Mouse (Mus musculus): ENCODE data around the gene Apod.
"Not testable (repeated sequence)": the region's sequence is repeated elsewhere in the genome, so short reads cannot be mapped to it uniquely, and the experiment has no call there.

Apod gene

DNA sequence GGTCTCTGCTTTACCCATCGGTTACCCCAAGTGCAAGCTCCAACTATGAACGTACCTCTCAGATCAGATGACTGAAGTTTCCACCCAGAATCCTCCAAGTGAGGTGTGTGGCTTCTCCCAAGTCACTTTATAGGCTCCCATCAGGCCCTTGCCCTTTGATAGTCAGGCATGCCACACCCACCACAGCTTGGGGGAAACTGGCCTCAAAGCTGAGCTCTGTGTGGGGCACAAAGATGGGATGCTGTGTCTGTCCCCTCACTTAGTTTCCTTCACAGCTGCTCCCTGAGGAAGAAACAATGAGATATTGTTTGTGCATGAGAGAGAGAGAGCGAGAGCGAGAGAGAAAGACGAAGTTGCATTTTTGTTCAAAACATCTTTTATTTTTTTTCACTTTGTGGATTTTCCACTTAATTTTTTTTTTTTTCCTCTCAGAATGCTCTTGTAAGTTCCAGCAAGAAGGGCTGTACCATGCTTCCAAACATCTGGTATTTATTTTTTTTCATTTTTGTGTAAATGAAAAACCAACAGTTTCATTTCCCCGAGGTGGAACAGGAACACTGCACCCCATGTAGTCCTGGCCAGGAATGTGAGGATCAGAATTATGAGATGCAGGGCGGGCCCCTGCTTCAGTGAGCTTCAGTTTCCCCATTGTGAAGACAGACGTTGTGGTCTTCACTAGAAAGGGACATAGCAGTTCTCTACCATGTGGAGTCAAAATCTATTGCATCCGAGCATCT is at the start of gene Apod:
Gene Apod, minus strand, starts transcription at position 312 of the 737 bp plus-strand sequence.
- in situ Hi-C loops (cut with MboI, MseI), result no loop called here

DNA sequence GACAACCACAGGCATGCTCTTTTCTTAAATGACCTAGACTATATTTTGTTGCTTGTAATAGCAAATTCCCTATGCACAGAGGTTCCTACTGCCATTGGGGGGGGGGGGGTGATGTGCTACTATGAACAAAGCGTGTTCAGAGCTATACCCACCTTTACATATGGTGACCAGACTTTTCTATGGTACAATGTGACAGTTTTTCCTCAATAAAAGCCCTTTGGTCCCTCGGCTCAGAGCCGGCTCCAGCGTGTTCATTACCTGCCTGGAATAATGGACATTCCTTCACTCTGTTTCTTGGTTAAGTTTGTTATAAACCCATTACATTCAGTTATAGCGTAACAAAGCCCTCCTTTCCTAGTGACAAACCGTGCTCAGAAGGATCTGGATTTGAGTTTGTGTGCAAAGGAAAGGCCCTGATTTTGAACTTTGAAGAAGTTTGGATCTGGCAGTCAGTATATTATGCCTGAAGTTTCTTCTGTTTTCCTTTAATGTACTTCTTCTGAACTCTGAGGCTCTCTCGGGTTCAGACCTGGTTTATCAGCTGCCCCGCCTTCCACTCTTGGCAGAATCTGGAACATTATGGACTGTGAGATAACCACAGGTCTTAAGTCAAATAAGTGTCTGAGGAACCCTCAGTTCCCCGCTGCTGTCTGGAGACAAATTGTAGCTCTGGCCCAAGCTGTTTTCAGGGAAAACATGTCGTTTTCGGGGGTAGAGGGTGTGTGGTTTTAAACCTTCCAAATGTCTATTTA is 49.3 kb upstream of the Apod start:
- in situ Hi-C loops (cut with MboI, MseI), result no loop called here

DNA sequence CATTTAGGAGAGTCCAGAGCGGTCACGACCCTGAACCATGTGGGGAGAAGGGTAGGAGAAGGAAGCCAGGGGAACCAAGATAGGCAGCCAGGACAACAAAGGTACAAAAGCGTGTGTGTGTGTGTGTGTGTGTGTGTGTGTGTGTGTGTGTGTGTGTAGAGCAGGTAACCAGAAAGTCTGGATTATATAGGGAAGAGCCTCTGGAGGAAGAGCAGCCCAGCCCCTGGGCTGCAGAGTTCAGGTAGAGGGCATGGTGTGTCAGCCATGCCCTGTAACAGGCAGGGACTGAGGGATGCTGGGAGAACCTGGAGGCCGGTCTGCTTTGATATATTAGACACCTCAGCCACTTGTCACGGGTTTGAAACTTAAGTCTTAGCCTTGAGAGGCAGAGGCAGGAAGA is 44.9 kb upstream of the Apod start:
- in situ Hi-C loops (cut with MboI, MseI), result no loop called here

DNA sequence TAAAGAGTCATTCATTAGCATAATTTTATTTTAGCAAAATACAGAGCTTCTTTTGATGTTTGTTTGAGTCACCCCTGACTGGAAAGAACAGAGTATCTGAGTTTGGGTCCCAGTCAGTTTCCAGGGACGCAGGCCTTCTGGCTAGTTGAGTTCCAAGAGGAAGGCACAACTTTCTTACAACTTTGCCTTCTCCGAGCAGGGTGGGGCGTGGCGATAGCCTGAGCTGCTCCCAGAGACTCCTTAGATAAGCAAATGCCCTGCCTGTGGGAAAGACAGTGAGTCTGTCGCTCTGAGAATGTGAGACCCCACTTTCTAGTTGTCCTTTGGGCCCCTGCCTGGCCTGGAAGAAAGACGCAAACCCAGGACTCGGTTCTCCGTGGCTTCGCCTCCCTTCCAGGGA is 44.4 kb upstream of the Apod start:
- in situ Hi-C loops (cut with MboI, MseI), result no loop called here

DNA sequence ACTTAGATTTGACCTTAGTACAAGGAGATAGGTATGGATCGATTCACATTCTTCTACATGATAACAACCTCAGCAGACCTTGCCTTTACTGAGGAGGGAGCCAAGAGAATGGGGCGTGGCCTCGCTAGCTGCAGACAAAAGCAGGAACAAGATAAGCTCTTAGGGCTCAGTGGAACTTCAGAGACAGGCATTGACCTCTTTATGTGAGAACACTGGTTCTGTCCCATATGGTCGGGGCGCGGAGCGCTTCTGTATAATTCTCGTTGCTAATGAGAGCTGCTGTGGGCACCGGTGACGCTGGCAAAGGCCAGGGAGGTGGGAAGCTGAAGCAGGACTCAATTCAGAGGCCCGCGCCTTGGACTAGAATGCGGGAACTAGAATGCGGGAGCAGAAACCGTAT is 44.0 kb upstream of the Apod start:
- in situ Hi-C loops (cut with MboI, MseI), result no loop called here

DNA sequence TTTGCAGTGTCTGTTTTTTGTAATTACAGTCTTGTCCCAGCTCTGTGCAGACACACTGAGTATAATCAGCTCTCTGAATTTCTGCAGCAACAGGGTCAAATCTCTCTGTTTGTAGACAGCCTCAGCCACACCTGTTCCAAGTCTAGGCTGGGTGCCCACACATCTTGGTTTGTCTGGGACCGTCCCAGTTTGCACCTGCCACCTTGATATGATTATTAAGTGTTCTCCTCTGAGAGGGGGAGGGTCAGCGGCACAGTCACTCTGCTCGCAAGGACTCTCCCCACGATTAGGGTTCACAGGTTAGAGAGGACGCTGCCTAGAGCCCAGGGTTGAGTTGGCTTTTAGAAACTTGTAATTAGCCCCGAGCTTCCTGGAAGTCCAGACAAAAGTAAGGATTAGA is 41.3 kb upstream of the Apod start:
- in situ Hi-C loops (cut with MboI, MseI), result no loop called here

DNA sequence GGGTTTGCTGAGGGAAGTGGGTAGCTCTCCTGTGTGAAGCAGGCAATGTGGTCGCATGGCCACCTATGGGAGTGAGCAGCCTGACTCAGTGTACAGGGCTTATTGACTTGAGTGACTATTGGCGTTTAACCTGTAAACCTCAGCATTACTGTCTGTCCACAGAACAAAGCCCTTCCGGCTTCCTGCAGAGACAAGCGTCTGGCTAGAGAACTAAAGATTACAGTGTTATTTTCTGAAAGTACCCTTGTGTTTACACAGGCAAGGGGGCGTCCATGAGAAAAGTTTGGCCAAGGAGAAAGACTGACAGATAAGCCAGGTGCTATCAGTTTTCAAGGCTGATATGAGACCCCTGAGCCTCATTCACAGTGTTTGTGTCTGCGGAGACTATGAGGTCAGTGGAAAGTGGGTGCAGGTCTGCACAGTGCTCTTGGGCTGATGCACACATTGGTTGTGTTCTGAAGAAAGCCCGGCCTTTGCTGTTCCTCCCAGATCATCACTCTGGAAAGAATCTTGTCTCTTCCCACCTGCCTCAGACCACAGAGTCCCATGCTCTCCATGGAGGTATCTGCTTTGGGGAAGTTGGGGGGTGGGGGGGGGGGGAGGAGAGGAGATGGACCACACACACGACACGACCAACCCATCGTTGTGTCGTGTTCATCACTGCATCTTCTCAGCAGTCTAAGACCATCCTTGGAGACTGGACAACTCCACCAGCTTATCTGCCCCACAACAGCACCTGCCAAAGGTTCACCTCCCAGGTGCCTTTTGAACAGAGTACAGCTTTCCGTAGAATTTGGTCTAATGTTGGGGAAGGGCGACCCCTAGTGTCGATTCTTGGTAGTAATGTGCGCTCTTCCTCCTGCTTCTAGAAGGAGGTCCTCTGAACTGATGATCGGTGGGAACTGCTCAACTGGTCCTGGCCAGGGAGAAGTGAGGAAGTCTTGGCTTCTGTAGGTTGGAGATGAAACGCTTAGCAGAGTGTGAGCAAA is 40.0 kb upstream of the Apod start:
- in situ Hi-C loops (cut with MboI, MseI), result loop anchor here (5.0 kb wide), 1 partner anchor 762 kb away; no protein-coding TSS in a partner anchor

DNA sequence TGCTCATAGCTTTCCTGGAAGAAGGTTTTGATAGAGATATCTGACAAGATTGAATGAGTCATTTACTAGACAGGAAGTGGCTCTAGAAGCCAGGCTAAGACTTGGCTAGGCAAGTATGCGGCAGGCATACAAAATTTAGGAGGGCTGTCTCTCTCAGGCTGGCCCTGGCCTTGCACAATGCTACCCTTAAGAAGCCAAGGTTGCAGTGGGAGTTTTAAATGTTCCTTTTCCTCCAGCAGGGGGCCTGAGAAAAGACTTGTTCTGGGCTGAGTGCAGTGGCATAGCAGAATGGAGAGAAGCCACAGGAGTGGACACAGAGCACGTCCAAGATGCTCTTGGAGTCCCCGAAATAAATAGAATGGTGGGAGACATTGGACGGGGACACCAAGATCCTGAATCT is 38.4 kb upstream of the Apod start:
- in situ Hi-C loops (cut with MboI, MseI), result loop anchor here (5.0 kb wide), 1 partner anchor 761 kb away; no protein-coding TSS in a partner anchor

DNA sequence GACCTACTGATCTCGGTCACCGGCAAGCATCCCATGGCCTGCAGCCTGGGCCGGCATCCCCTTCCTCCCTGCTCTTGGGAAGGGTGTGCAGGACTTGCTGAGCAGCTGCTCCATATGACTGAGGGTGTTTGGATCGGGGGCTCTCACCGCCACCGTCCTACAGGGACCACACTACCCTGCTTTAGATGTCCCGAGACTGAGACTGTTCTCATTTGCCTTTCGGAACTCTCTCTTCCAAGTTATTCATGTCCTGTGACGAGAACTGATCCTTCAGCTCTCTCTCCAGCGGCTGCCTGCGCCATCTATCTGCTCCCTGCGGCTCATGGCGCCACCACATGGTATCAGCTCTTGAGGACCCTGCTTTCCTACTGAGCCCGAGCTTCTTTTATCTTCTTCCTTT is 33.0 kb upstream of the Apod start:
- in situ Hi-C loops (cut with MboI, MseI), result no loop called here

DNA sequence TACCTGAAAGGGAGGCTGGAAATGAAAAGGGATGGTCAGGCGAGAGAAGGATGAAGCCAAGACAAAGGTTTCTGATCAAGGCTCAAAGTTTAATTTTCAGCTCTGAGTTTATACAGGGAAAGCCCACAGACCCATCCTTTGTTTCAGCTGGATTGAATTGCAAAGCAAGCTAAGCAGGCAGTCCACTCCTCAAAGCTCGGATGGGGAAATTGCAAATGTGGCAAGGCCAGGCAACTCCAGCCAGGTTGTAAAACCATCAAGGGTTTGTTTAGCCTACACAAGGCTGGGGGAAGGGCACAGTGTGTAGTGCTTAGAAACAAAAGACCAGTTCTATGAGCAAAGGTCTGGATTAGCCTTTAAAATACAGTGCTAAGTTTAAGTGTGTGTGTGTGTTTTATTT is 28.4 kb upstream of the Apod start:
- in situ Hi-C loops (cut with MboI, MseI), result no loop called here

DNA sequence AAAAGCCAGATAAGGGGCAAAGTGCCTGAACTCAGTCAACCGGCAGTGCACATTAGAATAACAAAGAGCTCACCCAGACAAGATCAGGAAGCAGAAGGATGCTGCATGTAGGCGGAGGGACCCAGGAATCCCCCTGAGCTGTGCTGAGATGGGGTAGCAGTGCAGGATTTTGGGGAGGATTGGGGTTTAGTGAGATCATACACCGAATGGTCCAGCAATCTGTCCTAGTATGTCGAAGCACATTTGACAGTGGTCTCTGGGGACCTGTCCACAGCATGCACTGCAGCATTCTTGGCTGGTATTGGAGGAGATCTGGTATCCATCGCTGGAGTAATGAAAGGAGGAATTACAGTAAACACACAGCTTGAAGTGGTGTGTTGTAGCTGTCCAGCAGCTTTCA is 27.9 kb upstream of the Apod start:
- in situ Hi-C loops (cut with MboI, MseI), result no loop called here

DNA sequence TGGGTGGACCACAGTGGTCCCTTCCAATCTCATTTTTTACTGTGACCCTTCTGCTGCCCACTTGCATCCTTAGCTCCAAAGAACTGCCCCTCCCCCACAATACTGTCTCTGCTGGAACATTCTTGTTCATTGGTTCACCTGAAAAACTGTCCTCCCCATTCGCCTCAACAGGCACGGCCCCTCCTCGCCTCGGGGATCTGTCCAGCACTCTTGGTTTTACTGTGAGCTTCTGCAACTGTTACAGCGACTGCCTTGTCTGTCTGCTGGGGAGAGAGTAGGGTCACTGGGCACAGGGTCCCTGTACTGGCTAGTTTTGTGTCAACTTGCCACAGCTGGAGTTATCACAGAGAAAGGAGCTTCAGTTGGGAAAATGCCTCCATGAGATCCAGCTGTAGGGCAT is 24.7 kb upstream of the Apod start:
- in situ Hi-C loops (cut with MboI, MseI), result no loop called here

DNA sequence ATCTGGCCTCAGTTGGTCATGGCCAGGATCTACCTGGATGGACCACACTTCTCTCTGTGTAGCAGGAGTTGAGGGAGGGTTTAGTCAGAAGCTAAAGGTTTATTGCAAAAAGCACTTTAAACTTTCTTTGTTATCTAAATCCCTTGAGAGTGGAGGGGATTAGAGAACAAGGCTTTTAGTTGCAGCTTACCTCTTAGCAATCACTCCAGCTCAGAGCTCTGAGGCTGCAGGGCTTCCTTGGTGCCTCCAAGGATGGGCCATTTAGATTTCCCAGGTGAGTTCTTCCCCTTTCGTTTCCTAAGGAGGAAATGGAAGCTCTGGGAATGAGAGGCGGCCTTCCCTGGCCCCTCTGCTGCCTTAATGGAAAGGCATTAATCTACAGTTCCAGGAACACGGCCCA is 23.3 kb upstream of the Apod start:
- in situ Hi-C loops (cut with MboI, MseI), result no loop called here

DNA sequence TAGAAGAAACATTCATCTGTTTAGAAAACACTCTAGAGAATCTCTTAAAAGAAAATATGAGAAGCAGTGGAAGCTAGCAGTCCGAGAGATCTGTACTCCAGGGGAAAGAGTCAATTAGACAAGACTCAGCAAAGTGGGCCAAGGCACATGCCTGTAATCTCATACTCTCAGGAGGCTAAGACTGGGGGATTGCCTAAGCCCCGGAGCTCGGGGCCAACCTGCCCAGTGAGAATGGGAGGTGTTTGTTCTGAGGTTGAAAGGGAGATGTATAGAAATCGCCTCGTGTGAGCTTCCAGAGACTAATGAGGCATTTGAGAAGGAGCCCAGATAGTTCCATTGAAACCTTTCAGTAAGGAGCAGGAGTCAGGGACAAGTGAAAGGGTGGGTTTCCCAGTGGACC is 20.2 kb upstream of the Apod start:
- in situ Hi-C loops (cut with MboI, MseI), result no loop called here

DNA sequence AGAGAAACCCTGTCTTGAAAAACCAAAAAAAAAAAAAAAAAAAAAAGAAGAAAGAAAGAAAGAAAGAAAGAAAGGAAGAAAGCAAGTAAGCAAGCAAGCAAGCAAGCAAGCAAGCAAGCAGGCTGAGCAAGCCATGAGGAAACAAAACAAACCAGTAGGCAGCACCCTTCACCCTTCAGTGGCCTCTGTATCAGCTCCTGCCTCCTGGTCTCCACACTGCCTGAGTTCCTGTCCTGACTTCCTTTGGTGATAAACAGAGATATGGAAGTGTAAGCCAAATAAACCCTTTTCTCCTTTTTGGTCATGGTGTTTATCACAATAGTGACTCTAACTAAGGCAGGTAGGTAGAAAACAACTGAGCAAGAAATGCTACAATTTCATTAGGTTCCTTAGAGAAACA is 18.0 kb upstream of the Apod start:
- in situ Hi-C loops (cut with MboI, MseI), result no loop called here

DNA sequence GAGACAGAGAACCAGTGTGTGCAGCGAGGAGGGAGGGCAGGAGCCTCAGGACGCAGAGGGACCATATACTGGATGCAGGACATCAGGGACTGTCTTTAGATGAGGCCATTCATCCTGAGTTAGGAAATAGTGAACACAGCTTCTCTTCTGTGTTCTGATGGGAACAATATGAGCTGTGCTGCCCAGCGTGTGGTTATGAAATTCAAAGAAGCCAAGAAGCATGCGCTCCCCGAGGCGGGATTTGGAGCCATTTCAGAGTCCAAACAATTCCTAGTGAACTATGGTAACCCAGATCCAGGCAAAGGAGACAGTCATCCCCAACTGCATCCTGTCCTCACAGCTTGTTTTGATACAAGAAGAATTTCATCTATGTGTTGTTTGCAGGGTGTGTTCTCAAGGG is 16.4 kb upstream of the Apod start:
- in situ Hi-C loops (cut with MboI, MseI), result not testable (repeated sequence)

DNA sequence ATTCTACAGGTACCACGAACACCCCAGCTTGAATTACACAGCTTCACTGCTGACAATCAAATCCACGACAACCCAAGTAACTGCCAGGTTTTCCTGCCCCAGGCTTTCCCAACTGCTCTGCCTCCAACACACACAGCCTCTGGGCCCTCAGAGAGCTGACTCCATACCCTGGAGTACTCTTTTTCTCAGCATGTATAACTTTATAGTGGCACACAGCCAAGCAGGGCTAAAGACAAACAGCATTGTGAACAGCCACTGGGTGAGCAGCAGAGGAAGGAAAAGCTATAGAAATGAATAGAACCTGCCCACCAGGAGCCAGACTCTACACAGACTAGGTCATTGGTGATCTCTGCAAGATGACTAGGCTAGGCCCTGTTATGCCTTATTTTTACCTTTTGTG is 15.1 kb upstream of the Apod start:
- in situ Hi-C loops (cut with MboI, MseI), result no loop called here

DNA sequence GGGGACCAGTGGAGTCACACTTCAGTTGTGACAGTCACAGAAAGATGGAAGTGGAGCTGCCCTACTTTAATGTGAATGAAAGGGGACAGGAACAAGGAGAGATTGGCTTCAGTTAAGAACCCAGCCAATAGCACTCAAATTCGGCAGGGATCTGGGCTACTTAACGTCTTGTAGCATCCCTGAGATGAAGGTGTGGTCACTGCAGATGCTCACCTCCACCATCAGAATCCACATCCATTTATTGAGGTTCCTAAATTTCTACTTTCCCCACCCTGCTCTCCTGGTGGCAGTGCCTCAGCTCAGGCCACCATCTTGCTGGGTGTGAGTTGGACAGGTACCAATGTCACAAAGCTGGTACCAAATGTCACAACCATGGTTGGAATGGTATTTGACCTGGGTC is 13.3 kb upstream of the Apod start:
- in situ Hi-C loops (cut with MboI, MseI), result no loop called here

DNA sequence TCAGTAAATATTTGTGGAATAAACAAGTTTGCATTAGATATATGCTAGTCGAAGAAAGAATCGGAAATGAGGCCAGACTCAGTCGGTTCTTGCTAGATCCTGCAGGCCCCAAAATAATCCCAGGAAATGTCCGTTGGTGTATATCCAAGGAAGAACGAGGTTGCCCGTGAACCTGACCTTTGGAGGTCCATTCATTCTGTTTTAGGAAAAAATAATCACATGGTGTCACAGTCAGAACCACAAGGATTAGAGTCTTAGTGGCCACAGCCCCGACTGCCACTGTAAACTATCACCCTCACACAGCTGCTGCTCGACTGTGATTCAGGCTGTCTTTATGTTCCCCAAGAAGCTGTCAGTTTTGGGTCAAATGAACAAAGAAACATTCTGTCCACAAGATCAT is 12.8 kb upstream of the Apod start:
- in situ Hi-C loops (cut with MboI, MseI), result no loop called here

DNA sequence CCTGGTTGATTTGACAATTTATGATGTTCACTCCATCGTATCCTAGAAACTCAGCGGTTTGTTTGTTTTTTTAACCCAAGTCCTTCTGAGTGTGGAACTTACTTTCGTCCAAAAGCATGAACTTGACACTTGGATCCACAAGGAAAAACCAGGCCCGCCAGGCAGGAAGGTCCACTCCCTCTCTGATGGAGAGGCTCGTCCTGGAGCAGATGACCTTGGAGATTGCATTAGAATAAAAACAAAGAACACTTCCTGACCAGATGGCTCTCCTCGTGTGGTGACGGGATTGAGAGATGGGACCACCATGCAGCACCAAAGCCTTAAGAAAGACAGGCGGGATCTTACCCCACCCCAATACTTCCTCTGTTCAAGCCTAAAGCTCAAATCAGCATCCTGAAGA is 12.1 kb upstream of the Apod start:
- in situ Hi-C loops (cut with MboI, MseI), result no loop called here

DNA sequence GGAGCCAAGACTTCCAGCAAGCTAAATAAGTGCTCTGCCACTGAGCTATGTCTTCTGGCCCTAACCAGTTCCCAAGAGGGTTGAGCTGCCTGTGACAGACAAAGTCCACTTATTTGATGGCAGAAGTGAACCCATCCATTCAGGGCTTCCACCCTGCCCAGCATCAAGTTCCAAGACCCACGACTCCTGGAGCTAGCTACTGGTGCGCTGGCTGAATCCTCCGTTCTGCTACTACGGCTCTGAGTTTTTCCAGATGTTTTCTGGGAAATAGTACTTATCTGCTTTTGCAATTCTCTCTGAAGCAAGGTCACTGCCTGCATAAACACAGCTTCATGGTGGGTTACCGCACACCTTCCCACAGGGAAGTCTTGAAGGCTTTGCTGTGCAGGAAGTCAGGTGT is 11.4 kb upstream of the Apod start:
- in situ Hi-C loops (cut with MboI, MseI), result no loop called here

DNA sequence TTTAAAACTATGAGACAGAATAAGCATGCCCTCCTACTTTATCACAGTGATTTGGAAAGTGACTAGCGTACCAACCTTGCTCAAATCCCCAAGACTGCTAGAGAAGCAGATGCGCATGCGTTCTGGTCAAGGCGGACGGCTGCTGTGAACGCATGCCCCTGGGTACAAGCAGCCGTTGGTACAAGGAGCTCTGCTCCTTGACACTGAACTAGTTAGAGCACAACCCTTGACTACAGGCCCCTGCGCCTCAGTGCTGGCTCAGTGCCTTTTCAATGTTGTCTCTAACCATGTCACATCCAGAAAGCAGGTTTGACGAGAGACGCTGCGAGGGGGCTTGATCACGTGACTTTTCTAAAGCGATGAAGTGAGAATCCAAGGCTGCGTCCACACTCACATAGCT is 10.5 kb upstream of the Apod start:
- in situ Hi-C loops (cut with MboI, MseI), result no loop called here
